Mouse (Mus musculus) kidney, postnatal 10 days (tissue): ENCODE results near the gene Sowahc.
A peak's percentile ranks its signal among the peaks of the same experiment; 100 is the strongest.

Experiments used
- DNase-seq: peaks from one replicate; pipeline ENCODE4 v3.0.0; 2021; ENCODE audit warnings: mixed read lengths

The Sowahc gene

GRCm38 (mm10) chr10:59253541-59254079, 31.9 kb downstream of the Sowahc start:
- DNase-seq: no peak

GRCm38 (mm10) chr10:59256533-59256932, 34.8 kb downstream of the Sowahc start:
- DNase-seq: no peak

DNA sequence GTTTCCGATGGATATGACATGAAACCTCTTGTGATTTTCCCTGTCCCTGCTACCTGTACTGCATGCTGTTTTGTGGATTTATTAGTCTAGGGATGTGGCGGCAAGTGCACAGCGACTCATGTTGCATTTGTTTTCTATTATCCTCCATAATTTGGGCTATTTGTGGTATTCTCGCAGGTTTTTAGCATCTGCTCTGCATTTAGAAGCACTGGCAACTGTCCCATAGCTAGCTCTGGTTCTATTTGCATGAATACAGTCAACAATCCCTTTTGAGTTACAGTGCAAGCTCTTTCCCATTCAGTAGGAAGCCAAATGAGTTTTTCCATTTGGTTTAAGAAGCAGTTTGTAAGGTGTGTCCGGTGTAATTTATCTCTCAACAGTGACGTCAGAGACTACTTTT, 37.8 kb downstream of the Sowahc start:
- no peak for DNase-seq

GRCm38 (mm10) chr10:59261603-59262002, 39.9 kb downstream of the Sowahc start:
- DNase-seq: no peak

DNA sequence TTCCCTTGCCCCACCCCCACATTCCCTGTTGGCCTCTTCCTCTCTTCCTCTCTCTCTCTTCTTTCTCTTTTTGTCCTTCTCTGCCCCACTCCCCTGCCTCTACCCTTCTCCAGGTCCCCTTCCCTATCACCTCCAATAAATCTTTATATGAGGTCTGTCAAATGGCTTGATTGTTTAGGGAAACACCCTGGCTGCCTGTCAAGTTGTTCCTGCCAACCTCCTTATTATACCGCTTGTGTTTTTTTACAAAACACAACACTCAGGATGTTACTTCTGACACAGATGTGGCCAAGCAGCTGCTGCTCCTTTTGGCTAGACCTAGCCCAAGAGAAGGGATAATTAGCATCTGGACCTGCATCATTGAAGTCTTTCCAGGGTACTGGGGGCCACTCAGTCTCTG, 40.3 kb downstream of the Sowahc start:
- no peak for DNase-seq

DNA sequence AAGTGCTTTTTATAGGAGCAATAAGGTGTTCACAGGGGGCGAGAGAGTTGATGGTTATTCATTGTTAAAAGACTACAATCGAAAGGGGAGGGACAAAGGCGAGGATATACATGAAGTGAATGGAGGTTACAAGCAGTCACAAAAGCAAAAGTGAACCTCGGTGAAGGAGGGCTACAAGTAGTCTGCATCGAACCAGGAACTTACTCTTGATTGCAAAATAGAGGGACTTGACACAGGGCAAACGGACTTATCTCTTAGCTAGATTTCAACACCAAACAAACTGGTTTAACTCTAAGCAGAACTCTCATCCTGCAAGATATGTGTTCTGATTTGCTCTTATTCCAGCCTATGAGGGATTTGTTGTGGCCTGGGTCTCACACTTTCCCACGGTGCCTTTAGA, 41.2 kb downstream of the Sowahc start:
- DNase-seq: no peak

DNA sequence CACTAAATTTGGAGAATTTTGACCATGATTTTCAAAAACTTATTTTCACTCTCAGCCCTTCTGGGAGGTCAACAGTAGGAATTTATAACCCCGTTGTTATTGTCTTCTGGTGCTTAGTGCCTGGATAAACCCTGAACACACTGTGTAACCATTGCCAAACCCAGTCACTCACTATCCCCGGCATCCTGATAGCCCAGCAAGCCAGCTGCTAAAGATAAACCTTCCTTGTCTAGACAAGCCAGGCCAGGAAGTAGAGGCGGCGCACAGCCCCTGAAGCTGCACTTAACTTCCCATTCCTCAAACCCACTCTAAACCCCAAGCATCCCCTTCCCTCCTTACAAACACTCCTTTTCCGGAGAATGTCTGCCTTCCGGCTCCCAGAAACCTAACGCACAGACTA, 43.3 kb downstream of the Sowahc start:
- no peak for DNase-seq

GRCm38 (mm10) chr10:59265674-59266073, 43.9 kb downstream of the Sowahc start:
- no peak for DNase-seq

DNA sequence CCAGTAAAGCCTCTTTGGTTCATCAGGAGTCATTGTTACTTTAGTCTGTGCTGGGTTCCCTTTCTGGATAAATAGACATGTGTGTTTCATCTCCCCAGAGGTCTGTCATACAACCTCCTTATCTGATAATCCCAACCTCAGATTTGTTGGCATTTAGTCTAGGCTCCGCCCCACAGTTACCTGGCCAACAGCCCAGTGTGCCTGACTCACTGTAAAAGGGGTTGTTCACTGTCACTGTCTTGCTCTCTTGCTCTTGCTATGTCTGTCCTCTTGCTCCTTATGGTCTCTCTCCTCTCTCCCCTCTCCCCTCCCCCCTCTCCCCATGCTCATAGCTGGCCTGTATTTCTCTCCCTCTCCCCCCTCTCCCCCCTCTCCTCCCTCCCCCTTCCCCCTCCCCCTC, 44.3 kb downstream of the Sowahc start:
- DNase-seq: peak; percentile 45

GRCm38 (mm10) chr10:59267275-59267674, 45.5 kb downstream of the Sowahc start:
- no peak for DNase-seq

DNA sequence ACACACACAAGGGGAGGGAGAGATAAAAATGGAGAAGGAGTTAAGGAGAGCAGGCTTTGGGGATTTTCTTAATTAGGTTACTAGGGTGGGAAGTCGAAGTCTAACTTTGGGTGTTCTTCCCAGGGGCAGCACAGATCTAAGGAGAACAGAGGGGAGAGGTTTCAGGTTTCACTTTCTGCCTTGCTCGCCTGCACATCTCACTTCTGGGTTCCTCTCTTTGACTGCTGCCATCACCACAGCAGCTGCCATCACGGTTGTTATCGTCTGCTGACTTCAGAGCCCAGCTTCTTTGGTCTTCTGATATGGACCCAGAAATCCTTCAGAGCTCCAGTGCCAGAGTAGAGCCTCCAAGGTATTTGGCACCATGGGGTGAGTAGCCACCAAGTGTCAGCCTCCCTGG, 46.4 kb downstream of the Sowahc start:
- no peak for DNase-seq

GRCm38 (mm10) chr10:59268754-59269153, 47.0 kb downstream of the Sowahc start:
- DNase-seq: no peak

DNA sequence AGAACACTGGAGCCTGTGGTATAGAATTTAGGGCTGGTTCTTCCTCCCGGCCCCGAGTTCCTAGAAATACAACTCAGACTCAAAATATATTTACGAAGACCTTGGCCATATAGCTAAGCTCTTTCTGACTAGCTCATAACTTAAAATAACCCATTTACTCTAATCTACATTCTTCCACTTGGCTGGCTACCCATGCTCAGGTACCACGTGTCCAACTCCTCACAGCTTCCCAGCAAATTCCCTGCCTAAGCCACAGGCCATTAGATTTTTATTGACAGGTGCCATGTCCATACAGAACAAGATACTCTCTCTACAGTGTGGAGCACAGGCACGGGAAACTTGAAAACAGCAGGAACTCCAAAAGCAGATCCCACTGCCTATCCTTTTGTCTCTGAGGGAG, 54.0 kb downstream of the Sowahc start:
- DNase-seq: no peak
